Mouse (Mus musculus) liver, embryonic 15.5 days (tissue): Measurements from ENCODE around the gene Arhgdia. TPM values are rescaled to one million over a fixed set of nuclear protein-coding genes. Genes with fewer than 3 reads are reported as not detected.
A peak's percentile ranks its signal among the peaks of the same experiment; 100 is the strongest.

Experiments
- ATAC-seq: fragments of 200-750 bp; cut with Nextera tagmentation; 2 replicates; pipeline ENCODE4 v1.8.0; 2017; ENCODE audit warnings: moderate number of reproducible peaks, mild to moderate bottlenecking, moderate library complexity; ENCODE audit not compliant: insufficient read depth
- H3K27ac ChIP-seq: fragments of 300-500 bp; sonication (generic); replicated peaks from 2 replicates; pipeline ENCODE4 v1.5.1; 2015; ENCODE audit warnings: mild to moderate bottlenecking, inconsistent platforms
- H3K27me3 ChIP-seq: fragments of 300-500 bp; sonication (generic); 2 replicates; pipeline ENCODE4 v1.6.1; 2015; ENCODE audit warnings: mild to moderate bottlenecking, inconsistent platforms
- H3K36me3 ChIP-seq: fragments of 300-500 bp; sonication (generic); replicated peaks from 2 replicates; pipeline ENCODE4 v1.6.1; 2015; ENCODE audit warnings: moderate library complexity, mild to moderate bottlenecking, inconsistent platforms
- H3K4me1 ChIP-seq: fragments of 300-500 bp; sonication (generic); replicated peaks from 2 replicates; pipeline ENCODE4 v1.6.1; 2015; ENCODE audit warnings: inconsistent platforms
- H3K4me2 ChIP-seq: fragments of 300-500 bp; sonication (generic); 2 replicates; pipeline ENCODE4 v1.6.1; 2015; ENCODE audit warnings: moderate library complexity, mild to moderate bottlenecking, inconsistent platforms
- H3K4me3 ChIP-seq: fragments of 300-500 bp; sonication (generic); replicated peaks from 2 replicates; pipeline ENCODE4 v1.5.1; 2015; ENCODE audit warnings: mild to moderate bottlenecking, inconsistent platforms
- H3K9ac ChIP-seq: fragments of 300-500 bp; sonication (generic); 2 replicates; pipeline ENCODE4 v1.6.1; 2015; ENCODE audit warnings: moderate library complexity, mild to moderate bottlenecking, inconsistent platforms
- H3K9me3 ChIP-seq: fragments of 300-500 bp; sonication (generic); replicated peaks from 2 replicates; pipeline ENCODE4 v1.6.1; 2016; ENCODE audit warnings: inconsistent platforms
- WGBS: fragments of 180-500 bp; shearing (Covaris S2); methylation state at CpG from one replicate; pipeline ENCODE4 v1.1.7; 2015; ENCODE audit warnings: mixed read lengths; ENCODE audit not compliant: insufficient replicate concordance; 5-methylcytosine and 5-hydroxymethylcytosine counted together
- polyA plus RNA-seq: library from polyadenylated mRNA; unstranded; fragments of >200 nt; fragmentation: Nextera tagmentation; extraction: Ambion mirVana; gene quantifications from 2 replicates; pipeline ENCODE4 v1.2.1, GENCODE M21; 2015

The Arhgdia gene
- polyA plus RNA-seq, 1 experiment from 2014 or later: 222 TPM

GRCm38 (mm10) chr11:120623961-120624679, 42.7 kb upstream of the Arhgdia start:
- peaks cover 63% of the 10 kb centered on the region for H3K4me1 ChIP-seq

GRCm38 (mm10) chr11:120622805-120623204, 41.4 kb upstream of the Arhgdia start:
- H3K27me3 ChIP-seq: no peaks in the 10 kb centered on the region
- peaks cover 65% of the 10 kb centered on the region for H3K4me1 ChIP-seq
- no peak overlapping the region for H3K9ac ChIP-seq
- H3K4me2 ChIP-seq: 0 out of 2 replicates have a peak overlapping the region, but pooled peaks have one; percentile 90
- H3K36me3 ChIP-seq: peaks cover 71% of the 10 kb centered on the region
- ATAC-seq: no peak
- H3K27ac ChIP-seq: no peak overlapping the region
- WGBS: 86% methylated on average over 6 of the region's 6 CpGs
- no peak overlapping the region for H3K4me3 ChIP-seq
- H3K9me3 ChIP-seq: no peaks in the 10 kb centered on the region

More at GRCm38 (mm10) chr11:120623961-120624679, 42.7 kb upstream of the Arhgdia start:
- H3K27me3 ChIP-seq: no peaks in the 10 kb centered on the region
- H3K4me2 ChIP-seq: peak overlapping the region; percentile 90
- H3K27ac ChIP-seq: peak overlapping the region; percentile 96
- H3K9me3 ChIP-seq: no peaks in the 10 kb centered on the region
- H3K4me3 ChIP-seq: peak overlapping the region; percentile 93
- ATAC-seq: peak; percentile 82
- peaks cover 66% of the 10 kb centered on the region for H3K36me3 ChIP-seq
- peak overlapping the region; percentile 93 for H3K9ac ChIP-seq
- WGBS: 10% methylated on average over 30 of the region's 30 CpGs

- WGBS: 88% methylated on average over 14 of the region's 14 CpGs
- no peaks in the 10 kb centered on the region for H3K9me3 ChIP-seq
- no peak overlapping the region for H3K27ac ChIP-seq
- peaks cover 67% of the 10 kb centered on the region for H3K36me3 ChIP-seq
- no peak overlapping the region for H3K9ac ChIP-seq
- no peak overlapping the region for H3K4me3 ChIP-seq
- no peaks in the 10 kb centered on the region for H3K27me3 ChIP-seq
- H3K4me1 ChIP-seq: peaks cover 61% of the 10 kb centered on the region
- no peak overlapping the region for H3K4me2 ChIP-seq
- ATAC-seq: no peak
Measured at GRCm38 (mm10) chr11:120620195-120620594, 38.8 kb upstream of the Arhgdia start.

- Histone ChIP-seq H3K4me3 (no peak overlapping the region), H3K27me3 (no peaks in the 10 kb centered on the region), H3K9me3 (no peaks in the 10 kb centered on the region), H3K36me3 (peaks cover 79% of the 10 kb centered on the region), H3K9ac (peak overlapping the region; percentile 34; the same call in 1 of the 2 replicates), H3K4me1 (peaks cover 56% of the 10 kb centered on the region), H3K27ac (peak overlapping the region; percentile 88), H3K4me2 (peak overlapping the region; percentile 90)
- WGBS: 90% methylated on average over 25 of the region's 25 CpGs
- ATAC-seq: no peak
Measured at GRCm38 (mm10) chr11:120618619-120619535, 37.5 kb upstream of the Arhgdia start.

- Histone ChIP-seq H3K27me3 (no peaks in the 10 kb centered on the region), H3K4me2 (peak within 1 kb of the TSS; percentile 90), H3K9ac (peak within 1 kb of the TSS; percentile 78), H3K36me3 (peaks cover 79% of the 10 kb centered on the region), H3K4me1 (peaks cover 52% of the 10 kb centered on the region), H3K27ac (peak within 1 kb of the TSS; percentile 88), H3K4me3 (peak within 1 kb of the TSS; percentile 91), H3K9me3 (no peaks in the 10 kb centered on the region)
- WGBS: under 1% methylated on average over 56 of the region's 56 CpGs
- peak; percentile 94 for ATAC-seq
Measured at GRCm38 (mm10) chr11:120617519-120618112, 36.2 kb upstream of the Arhgdia start, which contains the start of gene Pcyt2. Gene Pcyt2, minus strand, starts transcription at chr11:120617936.

GRCm38 (mm10) chr11:120616617-120617294, 35.3 kb upstream of the Arhgdia start:
- peak overlapping the region; percentile 90 for H3K4me2 ChIP-seq
- WGBS: 31% methylated on average over 4 of the region's 4 CpGs
- ATAC-seq: peak; percentile 5; the same call in 1 of the 2 replicates
- H3K4me3 ChIP-seq: peak overlapping the region; percentile 91
- peaks cover 79% of the 10 kb centered on the region for H3K36me3 ChIP-seq
- H3K9me3 ChIP-seq: no peaks in the 10 kb centered on the region
- peak overlapping the region; percentile 88 for H3K27ac ChIP-seq
- peak overlapping the region; percentile 78 for H3K9ac ChIP-seq
- no peaks in the 10 kb centered on the region for H3K27me3 ChIP-seq
- H3K4me1 ChIP-seq: peaks cover 50% of the 10 kb centered on the region

- no peak for ATAC-seq
- Histone ChIP-seq H3K27me3 (no peaks in the 10 kb centered on the region), H3K27ac (peak overlapping the region; percentile 88; the same call in 1 of the 2 replicates), H3K4me3 (peak overlapping the region; percentile 91; the same call in 1 of the 2 replicates), H3K4me1 (peaks cover 50% of the 10 kb centered on the region), H3K9ac (peak overlapping the region; percentile 27; the same call in 1 of the 2 replicates), H3K36me3 (peaks cover 79% of the 10 kb centered on the region), H3K9me3 (no peaks in the 10 kb centered on the region), H3K4me2 (peak overlapping the region; percentile 90)
- WGBS: 78% methylated on average over 11 of the region's 11 CpGs
Measured at GRCm38 (mm10) chr11:120615606-120616203, 34.3 kb upstream of the Arhgdia start.

GRCm38 (mm10) chr11:120615167-120615566, 33.7 kb upstream of the Arhgdia start:
- Histone ChIP-seq H3K9me3 (no peaks in the 10 kb centered on the region), H3K4me3 (no peak overlapping the region), H3K27ac (no peak overlapping the region), H3K36me3 (peaks cover 79% of the 10 kb centered on the region), H3K27me3 (no peaks in the 10 kb centered on the region), H3K9ac (no peak overlapping the region), H3K4me2 (peak overlapping the region; percentile 90; the same call in 1 of the 2 replicates), H3K4me1 (peaks cover 50% of the 10 kb centered on the region)
- WGBS: 82% methylated on average over 6 of the region's 6 CpGs
- no peak for ATAC-seq

GRCm38 (mm10) chr11:120613976-120614375, 32.6 kb upstream of the Arhgdia start:
- Histone ChIP-seq H3K27ac (no peak overlapping the region), H3K4me3 (no peak overlapping the region), H3K9ac (no peak overlapping the region), H3K4me1 (peaks cover 56% of the 10 kb centered on the region), H3K4me2 (no peak overlapping the region), H3K36me3 (peaks cover 71% of the 10 kb centered on the region), H3K27me3 (peaks cover 2% of the 10 kb centered on the region), H3K9me3 (no peaks in the 10 kb centered on the region)
- 79% methylated on average over 8 of the region's 8 CpGs for WGBS
- no peak for ATAC-seq

GRCm38 (mm10) chr11:120613481-120613972, 32.1 kb upstream of the Arhgdia start:
- H3K27me3 ChIP-seq: peaks cover 6% of the 10 kb centered on the region
- H3K9me3 ChIP-seq: no peaks in the 10 kb centered on the region
- no peak overlapping the region for H3K27ac ChIP-seq
- no peak overlapping the region for H3K9ac ChIP-seq
- no peak overlapping the region for H3K4me2 ChIP-seq
- H3K4me3 ChIP-seq: no peak overlapping the region
- peaks cover 56% of the 10 kb centered on the region for H3K4me1 ChIP-seq
- no peak for ATAC-seq
- WGBS: 87% methylated on average over 10 of the region's 10 CpGs
- peaks cover 67% of the 10 kb centered on the region for H3K36me3 ChIP-seq
